Mouse (Mus musculus): ENCODE measurements at regions not wholly inside any gene's neighbourhood (a gene's known extent, or its start where the extent isn't known, plus 50 kb on each side); places are given as distances from the start of the nearest gene placed in this dataset.

DNA sequence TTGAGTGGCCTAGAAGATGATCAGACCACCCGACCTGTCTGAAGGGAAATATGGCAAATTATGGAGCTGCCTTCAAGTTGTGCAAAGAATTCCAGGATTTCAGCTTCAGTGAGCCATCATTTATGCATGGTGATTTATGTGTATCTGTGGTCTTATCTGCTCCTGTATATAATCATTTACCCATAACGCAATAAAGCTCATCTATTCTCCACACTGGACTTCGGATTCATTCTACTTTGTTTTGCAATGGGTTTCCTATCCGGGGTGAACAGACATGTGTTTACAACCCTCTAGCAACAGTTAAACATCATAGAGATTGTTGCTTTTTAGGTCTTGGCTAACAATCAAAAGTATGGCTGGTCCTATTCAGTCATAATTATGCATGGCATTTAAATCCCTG lies 145.1 kb downstream of the Pcdh10 start:
- WGBS, result 89% methylated on average over 4 of the region's 4 CpGs
- no peak overlapping the region for H3K4me3 ChIP-seq
- H3K36me3 ChIP-seq, result no peaks in the 10 kb centered on the region
- no peaks in the 10 kb centered on the region for H3K4me1 ChIP-seq (replicated peaks)
- no peak for DNase-seq (ENCODE audit: low spot score)
- H3K27me3 ChIP-seq (ENCODE audit: insufficient read depth, poor library complexity, severe bottlenecking), result no peaks in the 10 kb centered on the region
- no peaks in the 10 kb centered on the region for H3K9me3 ChIP-seq
- no peak overlapping the region for H3K27ac ChIP-seq

DNA sequence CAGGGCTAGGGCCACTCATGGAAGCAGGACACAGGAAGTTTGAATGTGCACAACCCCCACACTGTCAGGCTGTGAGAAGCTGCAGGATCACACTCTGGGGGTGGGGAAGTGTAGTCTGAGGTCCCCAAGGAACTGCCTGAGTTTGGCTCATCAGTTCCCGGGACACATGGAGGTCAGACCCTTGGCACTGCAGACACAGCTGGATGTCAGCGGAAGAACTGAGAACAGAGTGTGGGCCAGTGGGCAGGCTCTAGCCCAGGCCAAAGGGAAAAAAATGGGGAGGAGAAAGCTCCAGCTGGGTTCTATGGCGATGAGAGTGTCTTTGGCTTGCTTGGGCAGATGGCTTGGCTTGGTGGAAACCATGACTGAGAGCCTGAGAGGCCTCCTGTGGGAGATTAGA lies 168.9 kb downstream of the Pcdh10 start:
- no peak overlapping the region for H3K4me3 ChIP-seq
- no peaks in the 10 kb centered on the region for H3K4me1 ChIP-seq (replicated peaks)
- DNase-seq (ENCODE audit: low spot score), result no peak
- WGBS, result 88% methylated on average over 3 of the region's 3 CpGs
- H3K27ac ChIP-seq, result no peak overlapping the region
- no peaks in the 10 kb centered on the region for H3K36me3 ChIP-seq
- no peaks in the 10 kb centered on the region for H3K27me3 ChIP-seq (ENCODE audit: insufficient read depth, poor library complexity, severe bottlenecking)
- no peaks in the 10 kb centered on the region for H3K9me3 ChIP-seq

DNA sequence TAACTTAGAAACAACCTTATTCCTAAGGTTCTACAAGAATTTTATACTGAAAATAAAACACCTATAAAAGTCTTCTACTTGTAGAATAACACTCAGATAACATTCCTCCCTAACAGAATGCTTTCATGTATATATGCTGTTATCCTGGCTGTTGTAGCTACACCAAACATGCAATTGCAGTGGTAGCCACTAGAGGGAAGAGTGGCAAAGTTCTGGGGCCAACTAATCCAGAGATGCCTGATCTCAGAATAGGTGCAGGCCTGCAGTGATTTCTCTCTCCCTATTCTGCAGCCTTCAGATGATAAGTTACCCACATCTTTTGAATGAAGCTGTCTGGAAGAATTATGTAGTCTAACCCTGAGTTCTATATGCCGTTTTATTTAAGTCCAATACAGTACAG lies 177.5 kb downstream of the Pcdh10 start:
- no peaks in the 10 kb centered on the region for H3K27me3 ChIP-seq (ENCODE audit: insufficient read depth, poor library complexity, severe bottlenecking)
- no peaks in the 10 kb centered on the region for H3K4me1 ChIP-seq (replicated peaks)
- no peaks in the 10 kb centered on the region for H3K9me3 ChIP-seq
- WGBS, result 21% methylated on average over 1 of the region's 1 CpGs
- H3K27ac ChIP-seq, result no peak overlapping the region
- H3K4me3 ChIP-seq, result no peak overlapping the region
- DNase-seq (ENCODE audit: low spot score), result peak; percentile 64
- H3K36me3 ChIP-seq, result no peaks in the 10 kb centered on the region

DNA sequence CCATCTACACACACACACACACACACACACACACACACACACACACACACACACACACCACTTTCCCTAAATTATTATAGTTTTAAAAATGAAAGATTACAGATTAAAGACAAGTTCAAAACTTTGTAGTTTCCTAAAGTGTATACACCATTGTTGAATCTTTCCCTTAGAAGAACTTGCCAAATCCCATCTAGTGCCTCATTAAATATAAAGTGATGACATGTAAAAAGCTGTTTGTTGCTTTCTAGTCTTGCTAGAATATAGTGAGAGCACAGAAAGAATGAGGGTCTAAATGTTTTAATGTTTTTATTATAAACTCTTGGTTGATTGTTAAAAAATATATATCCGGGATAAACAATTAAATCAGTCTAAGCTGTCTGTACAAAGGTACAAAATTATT lies 194.8 kb downstream of the Pcdh10 start:
- H3K27me3 ChIP-seq (ENCODE audit: insufficient read depth, poor library complexity, severe bottlenecking), result no peaks in the 10 kb centered on the region
- WGBS, result 92% methylated on average over 1 of the region's 1 CpGs
- no peak for DNase-seq (ENCODE audit: low spot score)
- no peaks in the 10 kb centered on the region for H3K9me3 ChIP-seq
- H3K4me1 ChIP-seq (replicated peaks), result no peaks in the 10 kb centered on the region
- H3K4me3 ChIP-seq, result no peak overlapping the region
- H3K36me3 ChIP-seq, result no peaks in the 10 kb centered on the region
- H3K27ac ChIP-seq, result no peak overlapping the region

DNA sequence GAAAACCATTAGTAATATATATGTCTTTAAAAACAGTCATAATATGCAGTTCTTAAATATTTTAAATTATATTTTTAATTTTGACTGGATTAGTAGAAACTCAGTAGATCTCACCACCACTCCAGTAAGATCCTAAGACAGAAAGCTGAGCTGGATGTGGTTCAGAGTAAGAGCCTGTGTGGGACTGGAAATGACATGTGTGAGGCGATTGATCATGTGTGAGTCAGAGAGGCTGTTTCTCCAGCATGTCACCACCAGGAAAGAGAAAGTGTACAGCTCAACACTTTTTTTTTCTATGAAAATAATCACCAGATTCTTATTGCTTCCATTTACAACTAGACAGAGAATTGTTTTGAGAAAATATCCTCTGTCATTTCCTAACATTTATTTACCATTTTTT lies 198.8 kb downstream of the Pcdh10 start:
- Histone ChIP-seq H3K27ac (no peak overlapping the region), H3K4me1 (replicated peaks) (no peaks in the 10 kb centered on the region), H3K4me3 (no peak overlapping the region), H3K36me3 (no peaks in the 10 kb centered on the region), H3K9me3 (no peaks in the 10 kb centered on the region), H3K27me3 (ENCODE audit: insufficient read depth, poor library complexity, severe bottlenecking) (no peaks in the 10 kb centered on the region)
- no peak for DNase-seq (ENCODE audit: low spot score)
- whole genome bisulfite sequencing, result 90% methylated on average over 1 of the region's 1 CpGs

DNA sequence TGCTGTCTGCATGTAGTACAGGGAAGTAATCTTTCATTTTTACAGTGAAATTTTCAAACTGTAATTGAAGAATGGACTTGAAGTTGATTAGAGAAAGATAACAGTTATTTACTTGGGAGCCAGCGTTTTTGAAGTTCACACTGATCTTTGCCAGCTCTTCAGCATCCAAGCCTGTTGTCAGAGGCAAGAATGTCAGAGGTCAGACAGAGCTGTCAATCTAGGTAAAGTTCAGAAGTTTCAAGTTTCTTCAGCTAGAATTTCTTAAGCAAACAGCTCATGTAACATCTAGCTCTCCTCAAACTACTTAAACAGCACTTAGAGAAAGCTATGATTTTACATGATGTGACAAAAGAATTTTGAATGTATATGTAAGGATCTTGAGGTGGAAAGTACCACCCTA lies 215.4 kb downstream of the Pcdh10 start:
- no peak for DNase-seq (ENCODE audit: low spot score)
- H3K9me3 ChIP-seq, result no peaks in the 10 kb centered on the region
- no peaks in the 10 kb centered on the region for H3K4me1 ChIP-seq (replicated peaks)
- 56% methylated on average over 1 of the region's 1 CpGs for WGBS
- H3K4me3 ChIP-seq, result no peak overlapping the region
- H3K36me3 ChIP-seq, result no peaks in the 10 kb centered on the region
- H3K27ac ChIP-seq, result no peak overlapping the region
- H3K27me3 ChIP-seq (ENCODE audit: insufficient read depth, poor library complexity, severe bottlenecking), result no peaks in the 10 kb centered on the region

DNA sequence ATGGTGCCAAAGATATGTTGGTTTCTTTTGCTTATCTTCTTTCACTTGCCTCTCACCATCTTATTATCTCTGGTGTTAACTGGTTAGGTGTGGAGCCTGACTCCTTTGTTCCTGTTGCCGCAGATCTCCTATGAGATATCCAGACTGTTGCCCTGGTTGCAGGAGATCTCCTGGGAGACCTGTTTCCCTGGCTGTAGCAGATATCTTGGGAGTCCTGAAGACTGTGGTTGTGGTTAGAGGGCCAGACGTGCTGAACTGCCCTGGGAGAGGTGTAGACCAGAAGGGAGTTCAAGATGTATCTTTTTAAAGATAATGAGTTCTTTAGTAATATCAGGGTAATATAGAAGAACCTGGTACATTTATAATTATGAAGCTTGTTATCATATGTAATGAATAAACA lies 224.1 kb downstream of the Pcdh10 start:
- 86% methylated on average over 2 of the region's 2 CpGs for WGBS
- H3K27me3 ChIP-seq (ENCODE audit: insufficient read depth, poor library complexity, severe bottlenecking), result no peaks in the 10 kb centered on the region
- no peak overlapping the region for H3K27ac ChIP-seq
- no peak overlapping the region for H3K4me3 ChIP-seq
- H3K9me3 ChIP-seq, result no peaks in the 10 kb centered on the region
- no peak for DNase-seq (ENCODE audit: low spot score)
- H3K36me3 ChIP-seq, result no peaks in the 10 kb centered on the region
- H3K4me1 ChIP-seq (replicated peaks), result no peaks in the 10 kb centered on the region

DNA sequence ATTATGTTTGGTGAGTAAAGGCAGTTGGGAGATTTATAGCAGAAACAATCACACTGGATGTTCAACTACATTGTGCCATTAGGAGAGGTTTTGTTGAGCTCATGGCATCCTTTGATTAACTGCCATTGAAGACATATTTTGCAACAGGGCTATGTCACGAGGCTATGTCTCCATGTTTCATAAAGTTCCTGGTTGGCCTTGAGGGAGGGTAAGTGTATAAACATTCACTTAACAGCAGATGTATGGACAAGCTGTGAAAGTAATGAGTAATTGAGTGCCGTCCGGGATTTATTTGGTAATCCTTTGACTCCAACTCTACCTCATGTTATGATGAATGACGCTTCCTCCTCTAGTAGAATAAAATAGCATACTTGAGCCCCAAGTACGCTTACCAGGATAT lies 225.0 kb downstream of the Pcdh10 start:
- Histone ChIP-seq H3K9me3 (no peaks in the 10 kb centered on the region), H3K4me3 (no peak overlapping the region), H3K27me3 (ENCODE audit: insufficient read depth, poor library complexity, severe bottlenecking) (no peaks in the 10 kb centered on the region), H3K36me3 (no peaks in the 10 kb centered on the region), H3K27ac (no peak overlapping the region), H3K4me1 (replicated peaks) (no peaks in the 10 kb centered on the region)
- DNase-seq (ENCODE audit: low spot score), result no peak
- 84% methylated on average over 5 of the region's 5 CpGs for WGBS

DNA sequence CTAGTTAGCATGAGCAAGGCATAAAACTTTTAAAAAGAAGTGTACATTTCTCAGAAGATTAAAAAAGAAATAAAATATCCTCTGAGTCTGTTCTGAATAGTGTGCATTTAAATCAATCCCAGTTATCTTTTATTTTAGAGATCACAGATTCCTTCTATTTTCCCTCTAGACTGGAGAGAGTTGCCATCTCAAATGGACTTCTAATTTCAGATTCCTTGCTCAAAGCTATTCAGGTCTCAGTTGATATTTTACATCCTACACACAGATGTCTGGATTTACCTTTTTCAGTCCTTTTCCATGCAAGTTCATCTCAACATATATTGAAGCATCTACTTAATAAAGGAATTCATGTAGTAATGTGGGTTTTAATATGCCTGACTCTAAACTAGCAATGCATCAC lies 242.5 kb downstream of the Pcdh10 start:
- H3K4me1 ChIP-seq (replicated peaks), result no peaks in the 10 kb centered on the region
- H3K27me3 ChIP-seq (ENCODE audit: insufficient read depth, poor library complexity, severe bottlenecking), result no peaks in the 10 kb centered on the region
- DNase-seq (ENCODE audit: low spot score), result no peak
- no peak overlapping the region for H3K27ac ChIP-seq
- no peaks in the 10 kb centered on the region for H3K9me3 ChIP-seq
- H3K36me3 ChIP-seq, result no peaks in the 10 kb centered on the region
- H3K4me3 ChIP-seq, result no peak overlapping the region

DNA sequence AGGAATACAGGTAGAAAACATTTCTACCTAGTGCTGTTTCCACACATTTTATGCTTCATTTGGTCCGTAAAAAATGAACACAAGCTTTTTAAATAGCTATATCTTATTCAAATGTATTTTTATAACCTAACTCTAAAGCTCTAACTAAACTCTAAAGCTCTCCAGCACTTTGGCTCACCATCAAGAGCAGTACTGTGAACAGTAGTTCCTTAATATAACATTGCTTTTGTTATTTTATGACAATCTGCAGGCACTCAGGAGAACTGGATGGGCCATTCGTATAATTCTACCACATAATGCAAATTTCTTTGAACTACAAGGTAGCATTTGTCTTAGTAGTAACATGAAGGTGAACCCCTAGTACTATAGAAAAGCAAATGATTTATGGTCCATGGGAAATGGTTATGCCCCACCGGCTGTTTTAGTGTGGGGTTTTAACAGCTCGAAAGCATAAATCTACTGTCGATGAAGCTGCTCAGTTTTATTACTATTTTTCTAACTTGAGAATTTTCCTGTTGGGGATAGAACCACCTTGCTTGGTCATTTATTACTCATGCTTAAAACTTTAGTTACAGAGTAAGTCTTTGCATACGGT lies 267.8 kb downstream of the Pcdh10 start:
- Histone ChIP-seq H3K4me1 (replicated peaks) (no peaks in the 10 kb centered on the region), H3K27me3 (ENCODE audit: insufficient read depth, poor library complexity, severe bottlenecking) (no peaks in the 10 kb centered on the region), H3K9me3 (no peaks in the 10 kb centered on the region), H3K4me3 (no peak overlapping the region), H3K27ac (no peak overlapping the region), H3K36me3 (no peaks in the 10 kb centered on the region)
- WGBS, result 92% methylated on average over 6 of the region's 6 CpGs
- no peak for DNase-seq (ENCODE audit: low spot score)

DNA sequence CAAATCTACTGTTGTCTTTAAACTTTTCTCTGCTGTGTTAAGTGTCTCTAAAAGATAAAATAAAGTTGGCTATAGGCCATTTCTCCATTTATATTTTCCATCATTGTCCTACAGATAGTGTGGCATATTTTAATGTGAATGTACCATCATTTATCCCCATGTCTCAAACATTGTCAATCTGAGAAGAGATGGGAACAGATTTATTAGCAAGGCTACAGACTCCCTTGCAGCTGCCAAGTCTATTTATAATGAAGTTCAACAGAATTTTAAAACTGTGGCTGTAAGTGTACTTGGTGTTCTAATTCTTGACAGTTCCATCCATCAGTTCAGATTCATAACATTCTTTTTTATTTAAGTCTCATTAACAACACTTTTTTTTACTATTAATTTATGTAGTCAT lies 271.2 kb downstream of the Pcdh10 start:
- DNase-seq (ENCODE audit: low spot score), result no peak

DNA sequence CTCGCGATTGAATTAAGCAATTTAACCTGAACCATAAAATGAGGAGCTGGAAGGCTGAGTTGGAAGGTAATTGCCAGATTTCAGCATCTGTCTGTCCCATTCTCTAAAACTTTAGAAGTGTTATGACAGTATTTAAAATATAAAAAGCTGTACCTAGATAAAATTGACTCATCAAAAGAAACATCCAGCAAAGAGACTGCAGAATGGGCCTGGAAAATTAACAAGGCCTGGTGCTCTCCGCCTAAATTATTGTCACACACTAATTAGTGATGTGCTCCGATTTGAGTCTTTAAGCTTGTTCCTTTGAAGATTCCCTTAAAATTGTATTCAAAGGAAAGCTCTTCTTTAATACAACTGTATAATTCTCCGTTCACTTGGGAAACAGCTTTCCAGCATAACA lies 278.8 kb downstream of the Pcdh10 start:
- no peaks in the 10 kb centered on the region for H3K4me1 ChIP-seq (replicated peaks)
- DNase-seq (ENCODE audit: low spot score), result no peak
- no peaks in the 10 kb centered on the region for H3K9me3 ChIP-seq
- no peaks in the 10 kb centered on the region for H3K27me3 ChIP-seq (ENCODE audit: insufficient read depth, poor library complexity, severe bottlenecking)
- no peaks in the 10 kb centered on the region for H3K36me3 ChIP-seq
- no peak overlapping the region for H3K4me3 ChIP-seq
- 91% methylated on average over 5 of the region's 5 CpGs for WGBS
- no peak overlapping the region for H3K27ac ChIP-seq

More for the DNA sequence above, 271.2 kb downstream of the Pcdh10 start:
- no peak overlapping the region for H3K4me3 ChIP-seq
- no peaks in the 10 kb centered on the region for H3K36me3 ChIP-seq
- no peaks in the 10 kb centered on the region for H3K4me1 ChIP-seq (replicated peaks)
- H3K9me3 ChIP-seq, result no peaks in the 10 kb centered on the region
- no peaks in the 10 kb centered on the region for H3K27me3 ChIP-seq (ENCODE audit: insufficient read depth, poor library complexity, severe bottlenecking)
- H3K27ac ChIP-seq, result no peak overlapping the region

DNA sequence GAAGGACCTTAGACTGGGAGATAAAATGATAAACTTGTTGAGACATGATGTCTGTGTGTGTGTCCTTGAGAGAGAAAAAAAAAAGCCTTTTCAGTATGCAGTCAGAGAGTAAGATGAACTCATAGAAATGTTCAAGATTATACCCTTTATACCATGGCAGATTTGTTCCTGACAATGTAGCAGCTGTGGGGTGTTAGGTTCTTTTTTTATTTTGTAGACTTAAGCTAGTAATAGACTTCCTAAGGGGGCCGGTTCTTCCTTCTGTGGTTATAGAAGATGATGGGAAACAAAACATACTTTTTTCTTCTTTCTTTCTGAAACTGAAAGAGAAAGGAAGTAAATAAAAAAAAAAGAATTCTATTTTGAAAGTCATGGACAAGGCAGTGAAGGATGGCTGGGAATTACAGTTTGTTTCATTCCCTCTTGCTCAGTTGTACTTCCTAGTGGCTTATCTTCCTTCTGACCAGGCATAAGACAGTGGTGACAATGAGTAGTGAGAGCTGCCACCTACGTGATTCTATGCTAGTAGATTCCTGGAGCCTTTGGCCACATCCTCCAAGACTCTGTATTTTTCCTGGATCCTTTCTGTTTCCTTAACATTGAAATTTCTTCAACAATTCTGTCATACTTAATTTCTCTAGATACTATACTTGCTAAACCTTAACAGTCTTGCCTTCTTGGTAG lies 280.0 kb downstream of the Pcdh10 start:
- no peak for DNase-seq (ENCODE audit: low spot score)
- Histone ChIP-seq H3K27ac (no peak overlapping the region), H3K27me3 (ENCODE audit: insufficient read depth, poor library complexity, severe bottlenecking) (no peaks in the 10 kb centered on the region), H3K36me3 (no peaks in the 10 kb centered on the region), H3K4me3 (no peak overlapping the region), H3K9me3 (no peaks in the 10 kb centered on the region), H3K4me1 (replicated peaks) (no peaks in the 10 kb centered on the region)
- WGBS, result 80% methylated on average over 2 of the region's 2 CpGs

DNA sequence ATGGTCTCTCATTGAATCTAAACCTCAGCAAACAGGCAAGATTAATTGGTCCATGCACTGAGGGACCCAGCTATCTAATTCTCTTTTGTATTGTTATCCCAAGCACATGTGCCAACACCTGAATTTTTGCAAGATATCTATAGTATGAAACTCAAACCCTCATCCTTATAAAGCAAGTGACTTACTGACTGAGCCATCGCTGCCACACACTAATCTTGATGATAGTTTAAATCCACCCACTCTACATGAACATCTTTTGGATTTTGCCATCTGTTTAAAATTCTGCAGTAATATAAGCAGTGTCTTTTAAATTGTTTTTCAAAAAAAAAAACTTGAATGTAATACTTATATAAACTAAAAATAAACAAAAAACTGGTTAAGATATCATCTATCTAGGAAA lies 280.9 kb downstream of the Pcdh10 start:
- DNase-seq (ENCODE audit: low spot score), result no peak
- Histone ChIP-seq H3K4me3 (no peak overlapping the region), H3K36me3 (no peaks in the 10 kb centered on the region), H3K27ac (no peak overlapping the region), H3K4me1 (replicated peaks) (no peaks in the 10 kb centered on the region), H3K27me3 (ENCODE audit: insufficient read depth, poor library complexity, severe bottlenecking) (no peaks in the 10 kb centered on the region), H3K9me3 (no peaks in the 10 kb centered on the region)
- 95% methylated on average over 1 of the region's 1 CpGs for whole genome bisulfite sequencing
